Mouse (Mus musculus) T-helper 17 cell (primary cell): ENCODE results near the gene Srrm4.

Experiments used
- in situ Hi-C, 2 experiments: fragments of 300-600 bp; cut with MboI, MseI; formaldehyde crosslinking; loops; 1 replicate in 1 of 2; 2 replicates in 1 of 2; pipeline ENCODE4 v1.15.1; 2025; ENCODE audit warnings: high pct_unique_total_duplicates in 2 of 2

Gene Srrm4

GRCm38 (mm10) chr5:116491794-116492420, 99.7 kb downstream of the Srrm4 start:
- in situ Hi-C loops, result no loop called here

DNA sequence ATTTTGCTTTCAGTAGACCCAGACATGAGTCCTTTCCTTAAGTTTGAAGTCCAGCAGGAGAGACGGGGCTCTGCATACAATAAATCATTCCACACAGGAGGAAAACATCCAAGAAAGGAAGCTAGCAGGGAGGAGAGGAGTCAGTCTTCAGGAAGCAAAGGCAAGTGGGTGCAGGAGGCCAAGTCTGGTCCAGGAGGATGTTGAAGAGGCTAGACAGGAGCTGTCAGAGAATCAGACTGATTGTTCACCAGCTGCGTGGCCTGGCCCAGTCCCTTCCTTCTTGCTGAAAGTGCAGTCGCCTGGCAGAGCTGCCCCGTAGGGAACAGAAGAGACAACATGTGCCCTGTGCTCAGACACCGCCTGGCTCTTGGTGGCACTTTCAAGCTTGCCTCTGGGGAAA, 100.8 kb downstream of the Srrm4 start:
- in situ Hi-C loops, result no loop called here

DNA sequence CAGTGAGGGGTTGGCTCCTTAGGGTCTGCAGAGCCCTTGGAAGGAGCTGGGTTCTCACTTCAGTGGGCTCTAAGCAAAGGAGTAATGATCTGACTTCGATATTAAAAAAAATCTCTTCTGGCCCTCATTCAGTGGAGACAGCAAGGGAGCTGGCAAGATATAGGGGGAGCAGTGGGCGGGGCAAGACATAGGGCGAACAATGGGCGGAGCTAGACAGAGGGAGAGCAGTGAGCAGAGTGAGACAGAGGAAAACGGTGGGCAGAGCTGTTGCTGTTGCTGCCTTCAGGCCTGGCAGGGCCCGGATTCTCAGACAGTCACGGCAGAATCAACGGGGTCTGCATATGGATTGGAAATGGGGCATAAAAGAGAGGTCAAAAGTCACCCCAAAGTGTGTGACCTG, 102.0 kb downstream of the Srrm4 start:
- in situ Hi-C loops, result no loop called here

- in situ Hi-C loops, result no loop called here
Observed at GRCm38 (mm10) chr5:116486135-116486534, 105.5 kb downstream of the Srrm4 start.

DNA sequence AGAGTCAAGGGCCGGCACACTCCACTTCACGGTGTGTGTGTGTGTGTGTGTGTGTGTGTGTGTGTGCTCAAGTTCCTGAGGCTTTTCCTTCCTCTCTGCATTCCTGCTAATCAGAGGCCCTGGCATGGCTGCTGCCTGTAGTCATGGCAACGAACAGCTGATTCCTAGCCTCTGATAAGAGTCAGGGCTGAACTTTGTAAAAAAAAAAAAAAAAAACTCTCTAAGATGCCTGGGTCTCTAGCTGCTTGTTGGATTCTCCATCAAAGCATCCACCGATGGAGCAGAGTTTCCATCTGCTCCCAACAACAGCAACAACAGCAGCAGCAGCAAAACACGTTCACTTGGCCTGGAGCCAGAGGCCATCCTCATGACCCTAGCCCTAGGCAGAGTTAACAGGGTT, 106.5 kb downstream of the Srrm4 start:
- in situ Hi-C loops, result no loop called here

DNA sequence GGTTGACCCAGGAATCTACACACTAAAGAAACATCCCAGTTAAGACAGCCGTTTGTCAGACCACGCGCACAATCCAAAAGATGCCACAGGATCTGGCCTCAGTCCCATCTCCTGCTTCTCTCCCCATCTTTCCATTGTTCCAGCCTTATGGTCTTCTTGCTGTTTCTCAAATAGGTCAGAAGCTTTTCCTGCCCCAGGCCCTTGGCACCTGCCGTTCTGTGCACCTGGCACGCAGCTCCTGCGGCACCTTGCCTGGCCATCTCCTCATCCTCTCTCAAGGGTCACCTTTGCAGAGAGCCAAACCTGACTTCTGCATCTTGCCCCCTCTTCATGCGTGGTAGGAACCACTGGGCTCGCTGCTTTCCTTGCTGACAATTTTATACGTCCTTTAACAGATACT, 107.4 kb downstream of the Srrm4 start:
- in situ Hi-C loops, result no loop called here

GRCm38 (mm10) chr5:116478607-116479371, 112.8 kb downstream of the Srrm4 start:
- in situ Hi-C loops, result loop anchor here (5.0 to 10.0 kb wide), 2 partner anchors 246 to 354 kb away; no protein-coding TSS in a partner anchor

DNA sequence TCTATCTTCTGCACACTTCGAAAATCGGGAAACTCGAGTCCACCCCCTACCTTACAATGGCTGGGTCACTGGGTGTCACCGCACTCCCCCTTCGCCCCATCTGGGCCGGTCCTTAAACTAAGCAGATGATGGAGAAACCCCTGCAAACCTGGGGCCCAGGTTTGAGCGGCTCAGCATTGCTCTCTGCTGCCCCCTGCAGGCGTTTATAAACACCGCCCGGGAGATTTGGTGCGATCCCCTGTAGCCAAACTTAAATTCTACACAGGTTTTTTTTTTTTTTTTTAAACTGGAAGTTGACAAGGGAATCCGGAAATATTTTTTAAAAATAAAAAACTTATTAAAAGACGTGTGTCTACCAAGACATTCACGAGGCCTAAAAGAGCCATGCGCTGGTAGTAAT, 115.6 kb downstream of the Srrm4 start:
- in situ Hi-C loops, result loop anchor here (5.0 to 10.0 kb wide), 2 partner anchors 244 to 351 kb away; no protein-coding TSS in a partner anchor

- in situ Hi-C loops, result no loop called here
Observed at GRCm38 (mm10) chr5:116461354-116462042, 130.1 kb downstream of the Srrm4 start.

GRCm38 (mm10) chr5:116459970-116460369, 131.6 kb downstream of the Srrm4 start:
- in situ Hi-C loops, result no loop called here

DNA sequence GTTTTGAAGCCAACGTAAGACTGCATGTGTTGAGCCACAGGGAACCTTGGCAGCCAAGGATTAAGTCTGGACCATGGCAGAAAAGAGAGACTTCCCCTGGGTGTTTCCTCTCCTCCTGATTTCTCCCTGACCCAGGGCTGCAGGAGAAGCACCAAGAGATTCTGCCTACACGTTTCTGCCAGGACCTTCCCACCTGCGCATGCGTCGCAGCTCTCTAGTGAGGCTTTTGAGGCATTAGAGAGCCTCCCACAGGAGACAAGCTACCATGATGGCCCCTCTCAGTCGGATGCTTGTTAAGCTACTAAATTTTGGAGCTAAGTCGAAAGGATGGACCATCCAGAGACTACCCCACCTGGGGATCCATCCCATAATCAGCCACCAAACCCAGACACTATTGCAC, 133.8 kb downstream of the Srrm4 start:
- in situ Hi-C loops, result no loop called here

GRCm38 (mm10) chr5:116456796-116457515, 134.7 kb downstream of the Srrm4 start:
- in situ Hi-C loops, result no loop called here

- in situ Hi-C loops, result no loop called here
Observed at GRCm38 (mm10) chr5:116453401-116453851, 138.2 kb downstream of the Srrm4 start.

- in situ Hi-C loops, result no loop called here
Observed at GRCm38 (mm10) chr5:116450901-116451300, 140.7 kb downstream of the Srrm4 start.

DNA sequence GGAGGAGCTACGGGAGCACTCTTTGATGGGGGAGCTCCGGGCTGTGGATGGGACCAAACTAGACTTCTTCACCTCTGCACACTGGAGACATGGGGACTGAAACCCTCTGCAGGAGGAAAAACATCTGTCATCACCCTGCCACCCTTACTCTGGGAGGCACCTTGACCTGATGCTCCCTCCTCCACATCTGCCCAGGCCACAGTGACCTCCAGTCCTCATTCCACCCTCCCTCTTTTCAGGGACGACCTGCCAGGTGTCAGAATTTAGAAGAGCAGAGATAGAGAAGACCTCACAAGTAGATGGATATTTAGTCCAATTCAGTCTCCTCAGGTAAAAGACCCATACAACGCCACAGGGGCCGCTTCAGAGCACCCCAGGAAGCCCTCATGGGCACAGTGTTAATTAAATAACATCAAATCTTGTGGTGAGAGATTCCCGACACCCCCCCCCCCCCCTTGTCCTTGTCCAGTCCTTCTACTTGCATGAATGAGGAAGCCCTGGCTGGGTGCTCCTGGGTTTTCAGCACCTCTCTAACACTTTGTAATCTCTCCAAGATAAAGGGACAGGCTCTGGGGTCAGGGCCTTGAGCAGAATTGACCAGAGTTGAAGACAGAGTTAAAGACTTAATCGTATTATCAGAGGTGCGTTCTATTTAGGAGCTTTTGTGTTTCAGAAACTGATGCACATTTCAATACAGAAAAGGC, 141.9 kb downstream of the Srrm4 start:
- in situ Hi-C loops, result no loop called here

GRCm38 (mm10) chr5:116448409-116449191, 143.0 kb downstream of the Srrm4 start:
- in situ Hi-C loops, result no loop called here

DNA sequence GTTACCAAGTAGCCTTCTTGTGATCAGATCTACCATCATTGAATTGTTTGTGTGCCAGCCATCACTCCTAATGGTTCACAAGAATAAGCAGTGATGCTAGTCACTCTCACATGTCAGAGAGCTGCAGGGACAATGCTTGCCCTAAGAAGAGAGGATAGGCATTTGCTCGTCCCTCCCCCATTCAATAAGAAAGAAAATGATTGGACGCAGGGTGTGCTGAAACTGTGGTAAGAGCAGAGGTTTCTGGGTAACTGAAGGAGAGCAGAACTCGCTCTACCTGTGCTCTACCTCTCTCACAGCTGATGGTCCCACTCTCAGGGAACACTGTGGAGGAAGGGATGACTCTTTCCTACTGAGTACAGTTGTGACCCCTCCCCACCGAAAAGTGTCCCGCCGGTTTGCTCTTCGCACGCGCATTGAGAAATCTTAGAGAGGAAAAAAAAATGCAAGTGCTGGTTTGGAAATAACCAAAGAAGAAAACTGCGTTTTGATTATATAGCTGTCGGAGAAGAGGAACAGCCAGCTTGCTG, 143.7 kb downstream of the Srrm4 start:
- in situ Hi-C loops, result no loop called here

- in situ Hi-C loops, result no loop called here
Observed at GRCm38 (mm10) chr5:116446552-116446951, 145.1 kb downstream of the Srrm4 start.

GRCm38 (mm10) chr5:116445634-116446367, 145.8 kb downstream of the Srrm4 start:
- in situ Hi-C loops, result no loop called here
